Mouse (Mus musculus) heart, postnatal 10 days (tissue): ENCODE measurements around the gene Dazap1. TPM values are rescaled to one million over a fixed set of nuclear protein-coding genes. Genes with fewer than 3 reads are reported as not detected.

Experiments
- microRNA-seq, 2 experiments: library from miRNA; unstranded; fragments of <30 nt; microRNA quantifications; one replicate each; pipeline ENCODE4 v1.2.0; 2022
- total RNA-seq, 2 experiments: library from RNA; stranded (reverse); gene quantifications; 2 replicates each; pipeline ENCODE4 v1.2.3; 2021

The Dazap1 gene
- total RNA-seq, 2 experiments from 2014 or later: 86.4 to 95.4 TPM

Small RNA genes lying within 50 kb of the gene (microRNA-seq; reads per million reads assigned to microRNA genes)
- gene Mir6911: 0.70 to 1.9 reads per million in 2 experiments

Other genes starting within 250 kb of the Dazap1 start
- gene Arhgap45, start 244.8 kb upstream of the Dazap1 start, total RNA-seq: 1 to 10 TPM; 5.0 to 6.1 TPM
- 10 to 100 TPM; 79.0 to 79.1 TPM for gene Polr2e, start 221.7 kb upstream of the Dazap1 start, total RNA-seq
- gene Gpx4, start 214.3 kb upstream of the Dazap1 start, total RNA-seq: 100 to 1,000 TPM; 551 to 562 TPM
- 10 to 100 TPM; 15.1 to 17.6 TPM for gene Sbno2, start 155.9 kb upstream of the Dazap1 start, total RNA-seq
- gene Stk11, start 145.7 kb upstream of the Dazap1 start, total RNA-seq: 100 to 1,000 TPM; 110 to 112 TPM
- gene Atp5d, start 122.9 kb upstream of the Dazap1 start, total RNA-seq: 1,000 to 10,000 TPM; 1,058 to 1,125 TPM
- 1 to 10 TPM; 3.2 to 4.1 TPM for gene Cbarp, start 120.7 kb upstream of the Dazap1 start, total RNA-seq
- 100 to 1,000 TPM; 132 to 190 TPM for gene Midn, start 113.2 kb upstream of the Dazap1 start, total RNA-seq
- 100 to 1,000 TPM; 113 to 134 TPM for gene Cirbp, start 95.5 kb upstream of the Dazap1 start, total RNA-seq
- gene 1600002K03Rik, start 88.5 kb upstream of the Dazap1 start, total RNA-seq: 1 to 10 TPM; 3.1 to 3.4 TPM
- 1 to 10 TPM; 1.4 to 1.7 TPM for gene Efna2, start 82.0 kb upstream of the Dazap1 start, total RNA-seq
- gene Mum1, start 35.1 kb upstream of the Dazap1 start, total RNA-seq: 10 to 100 TPM; 20.3 to 23.1 TPM
- 100 to 1,000 TPM; 609 to 639 TPM for gene Ndufs7, start 12.4 kb upstream of the Dazap1 start, total RNA-seq
- 10 to 100 TPM; 19.3 to 21.3 TPM for gene Gamt, start 474 bp upstream of the Dazap1 start, total RNA-seq
- 100 to 1,000 TPM; 859 to 871 TPM for gene Rps15, start 31.0 kb downstream of the Dazap1 start, total RNA-seq
- gene Apc2, start 34.5 kb downstream of the Dazap1 start, total RNA-seq: 1 to 10 TPM; 4.7 to 5.0 TPM
- 10 to 100 TPM; 15.3 to 17.9 TPM for gene 2310011J03Rik, start 59.1 kb downstream of the Dazap1 start, total RNA-seq
- gene Pcsk4, start 68.0 kb downstream of the Dazap1 start, total RNA-seq: 1 to 10 TPM; 1.7 to 1.8 TPM
- gene Reep6, start 68.5 kb downstream of the Dazap1 start, total RNA-seq: 1 to 10 TPM; 2.2 to 2.4 TPM
- gene Adamtsl5, start 86.9 kb downstream of the Dazap1 start, total RNA-seq: 10 to 100 TPM; 36.9 to 42.9 TPM
- under 1 TPM in 1 of 2 experiments, not detected in 1; 0.25 TPM for gene Plk5, start 95.0 kb downstream of the Dazap1 start, total RNA-seq
- 10 to 100 TPM; 12.7 to 16.1 TPM for gene Mex3d, start 126.2 kb downstream of the Dazap1 start, total RNA-seq
- gene Mbd3, start 138.1 kb downstream of the Dazap1 start, total RNA-seq: 100 to 1,000 TPM; 102 to 105 TPM
- 1,000 to 10,000 TPM; 1,658 to 1,691 TPM for gene Uqcr11, start 145.3 kb downstream of the Dazap1 start, total RNA-seq
- 10 to 100 TPM; 40.3 to 51.8 TPM for gene Tcf3, start 172.2 kb downstream of the Dazap1 start, total RNA-seq
- gene Onecut3, start 233.3 kb downstream of the Dazap1 start, total RNA-seq: not detected